Mouse (Mus musculus) bone marrow, adult 2 months (tissue): ENCODE results near the gene Bloc1s5. TPM values are rescaled to one million over a fixed set of nuclear protein-coding genes. Genes with fewer than 3 reads are reported as not detected.

Experiments used
- H3K27ac ChIP-seq: fragments of 200-500 bp; 2 replicates; pipeline ENCODE4 v1.5.1; 2012; ENCODE audit warnings: low read depth, mild to moderate bottlenecking, control low read depth, inconsistent platforms, low read length; ENCODE audit not compliant: control insufficient read depth, poor library complexity, insufficient read depth
- H3K4me1 ChIP-seq: fragments of 200-500 bp; 2 replicates; pipeline ENCODE4 v1.6.1; 2011; ENCODE audit warnings: low read length; ENCODE audit not compliant: control insufficient read depth, insufficient read depth
- H3K4me3 ChIP-seq: fragments of 200-500 bp; replicated peaks from 2 replicates; pipeline ENCODE3; 2011; ENCODE audit warnings: mild to moderate bottlenecking, low read depth, low read length, control low read depth; ENCODE audit not compliant: control insufficient read depth
- CTCF ChIP-seq: fragments of 200-500 bp; IDR thresholded peaks from 2 replicates; pipeline ENCODE4 v1.5.1; 2011; ENCODE audit warnings: low read length, control low read depth; ENCODE audit not compliant: control insufficient read depth, insufficient read depth
- POLR2A ChIP-seq: fragments of 200-500 bp; IDR thresholded peaks from 2 replicates; pipeline ENCODE4 v1.6.1; 2011; ENCODE audit warnings: low read depth, mild to moderate bottlenecking, control low read depth, low read length, borderline replicate concordance; ENCODE audit not compliant: control insufficient read depth
- WGBS: fragments of 180-500 bp; shearing (Covaris S2); methylation state at CpG from one replicate; pipeline ENCODE4 v1.1.7; 2018; 5-methylcytosine and 5-hydroxymethylcytosine counted together
- polyA plus RNA-seq: library from polyadenylated mRNA; stranded (reverse); fragments of >200 nt; gene quantifications from 2 replicates; pipeline ENCODE4 v1.2.4, GENCODE M21; 2011; ENCODE audit warnings: low replicate concordance; ENCODE audit not compliant: missing spikeins, insufficient read depth, insufficient read length

Bloc1s5 gene
- polyA plus RNA-seq, 1 experiment = 5.0 TPM

DNA sequence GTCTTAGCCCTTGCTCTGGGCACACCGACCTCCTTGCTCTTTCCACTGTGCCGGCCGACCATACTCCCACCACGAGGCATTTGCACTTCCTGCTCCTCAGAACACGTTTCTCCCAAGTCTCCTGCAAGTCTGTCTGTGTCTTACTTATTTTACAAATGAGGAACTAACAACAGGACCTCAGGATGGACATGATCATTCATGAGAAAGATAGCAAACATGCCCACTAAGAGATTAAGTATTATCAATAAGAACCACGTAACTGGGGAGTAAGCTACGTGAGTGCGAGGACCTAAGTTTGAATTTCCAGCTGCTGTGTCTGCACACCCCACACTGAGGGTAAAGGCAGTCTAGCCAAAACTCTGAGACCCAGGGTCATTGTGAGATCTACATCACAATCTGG is 21.3 kb downstream of the Bloc1s5 start:
- 37% methylated on average over 8 of the region's 8 CpGs for WGBS
- TF ChIP-seq CTCF (no peak), POLR2A (no peak)
- Histone ChIP-seq H3K4me3 (no peak overlapping the region), H3K4me1 (no peaks in the 10 kb centered on the region), H3K27ac (no peak overlapping the region)

DNA sequence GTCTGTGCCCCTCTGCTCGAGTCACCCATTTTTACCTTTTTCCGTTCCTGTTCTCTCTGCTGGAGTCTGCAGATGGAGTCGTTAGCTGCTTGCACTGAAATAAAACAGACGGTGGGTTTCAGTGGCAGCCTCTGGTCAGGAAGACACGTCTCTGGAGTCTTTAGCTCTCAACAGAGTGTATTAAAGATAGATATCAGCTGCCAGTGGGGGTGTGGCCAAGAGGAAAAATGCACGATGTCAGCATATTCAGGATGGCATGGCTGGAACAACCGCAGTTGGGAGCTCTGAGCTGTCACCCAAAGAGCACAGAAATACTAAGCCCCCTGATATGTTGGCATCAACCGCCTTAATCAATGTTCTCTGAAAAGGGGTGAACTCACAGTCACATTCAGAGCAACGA is 22.3 kb downstream of the Bloc1s5 start:
- TF ChIP-seq POLR2A = no peak
- TF ChIP-seq CTCF = no peak
- 93% methylated on average over 9 of the region's 9 CpGs for WGBS
- H3K4me1 ChIP-seq = no peaks in the 10 kb centered on the region
- no peak overlapping the region for H3K4me3 ChIP-seq
- H3K27ac ChIP-seq = no peak overlapping the region

DNA sequence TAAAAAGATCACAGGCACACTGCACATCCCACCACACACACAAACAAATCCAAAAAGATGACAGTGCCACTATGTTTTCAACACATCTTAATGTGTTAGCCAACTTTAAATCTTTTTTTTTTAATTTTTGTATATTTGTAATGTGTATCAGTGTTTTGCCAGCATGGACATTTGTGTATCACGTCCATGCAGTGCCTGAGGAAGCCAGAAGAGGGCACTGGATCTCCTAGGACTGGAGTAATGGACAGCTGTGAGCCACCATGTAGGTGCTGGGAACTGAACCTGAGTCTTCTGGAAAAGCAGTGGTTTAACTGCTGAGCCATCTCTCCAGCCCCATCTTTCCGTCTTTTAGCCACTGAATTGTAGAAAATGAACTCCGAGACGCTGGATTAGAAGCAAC is 22.7 kb downstream of the Bloc1s5 start:
- TF ChIP-seq POLR2A (no peak), CTCF (0 out of 2 replicates have a peak, but pooled peaks have one; percentile 13)
- Histone ChIP-seq H3K4me3 (no peak overlapping the region), H3K27ac (no peak overlapping the region), H3K4me1 (no peaks in the 10 kb centered on the region)
- 90% methylated on average over 4 of the region's 4 CpGs for WGBS

DNA sequence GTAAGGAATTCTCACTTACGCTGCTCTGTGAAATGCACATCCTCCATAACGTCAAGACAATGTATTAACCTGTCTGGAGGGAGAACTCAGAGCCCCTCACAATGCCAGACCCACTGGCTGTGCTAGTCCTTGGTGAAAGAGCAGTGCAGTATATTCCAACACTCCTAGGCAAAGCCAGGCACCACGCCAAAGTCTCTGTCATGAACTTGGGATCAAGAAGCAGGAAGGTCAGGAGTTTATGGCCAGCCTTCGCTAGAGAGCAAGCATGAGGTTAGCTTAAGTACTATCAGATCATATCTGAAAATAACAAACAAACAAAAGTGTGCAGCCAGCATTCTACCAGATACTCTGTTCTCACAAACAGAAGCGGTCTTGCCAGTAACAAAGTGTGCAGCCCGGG is 24.6 kb downstream of the Bloc1s5 start:
- no peaks in the 10 kb centered on the region for H3K4me1 ChIP-seq
- WGBS = 81% methylated on average over 6 of the region's 6 CpGs
- H3K27ac ChIP-seq = no peak overlapping the region
- TF ChIP-seq CTCF (no peak), POLR2A (no peak)
- H3K4me3 ChIP-seq = no peak overlapping the region

DNA sequence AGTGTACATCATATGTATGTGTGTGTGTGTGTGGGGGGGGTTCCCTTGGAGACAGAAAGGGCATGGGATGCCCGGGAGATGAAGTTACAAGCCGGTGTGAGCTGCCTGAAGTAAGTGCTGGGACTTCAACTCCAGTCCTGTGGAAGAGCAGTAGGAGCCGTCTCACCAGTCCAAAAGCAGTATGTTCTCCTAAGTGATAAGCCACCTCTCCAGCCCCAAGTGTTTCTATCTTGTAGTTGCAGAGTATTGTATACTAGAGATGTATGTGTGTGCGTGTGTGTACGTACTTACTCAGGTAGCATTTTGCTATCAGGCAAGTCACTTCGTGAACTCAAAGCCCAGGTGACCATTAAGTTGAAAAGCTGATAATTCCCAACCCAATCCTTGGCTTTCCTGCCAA is 27.8 kb downstream of the Bloc1s5 start:
- Histone ChIP-seq H3K27ac (no peak overlapping the region), H3K4me3 (no peak overlapping the region), H3K4me1 (no peaks in the 10 kb centered on the region)
- TF ChIP-seq CTCF (no peak), POLR2A (no peak)
- WGBS = 73% methylated on average over 6 of the region's 6 CpGs

DNA sequence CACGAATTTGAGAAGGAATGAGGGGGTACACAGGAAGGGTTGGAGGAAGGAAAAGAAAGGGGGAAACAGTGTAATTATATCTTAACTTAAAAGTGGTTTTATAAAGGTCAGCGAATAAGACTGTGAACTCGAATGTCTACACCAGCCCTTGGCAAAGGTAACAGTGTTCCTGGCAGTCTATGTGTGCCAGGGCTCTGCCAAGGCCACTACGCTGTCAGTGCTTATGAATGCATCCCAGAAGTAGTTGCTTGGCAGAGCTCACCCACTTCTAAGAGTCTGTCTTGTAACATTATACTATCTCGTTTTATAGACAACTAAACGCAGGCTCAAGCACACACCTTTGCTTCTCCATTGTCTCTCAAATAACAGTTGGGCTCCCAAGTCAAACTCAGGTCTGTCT is 29.6 kb downstream of the Bloc1s5 start:
- 79% methylated on average over 6 of the region's 6 CpGs for WGBS
- no peak overlapping the region for H3K4me3 ChIP-seq
- H3K4me1 ChIP-seq = no peaks in the 10 kb centered on the region
- TF ChIP-seq POLR2A (no peak), CTCF (no peak)
- H3K27ac ChIP-seq = no peak overlapping the region

DNA sequence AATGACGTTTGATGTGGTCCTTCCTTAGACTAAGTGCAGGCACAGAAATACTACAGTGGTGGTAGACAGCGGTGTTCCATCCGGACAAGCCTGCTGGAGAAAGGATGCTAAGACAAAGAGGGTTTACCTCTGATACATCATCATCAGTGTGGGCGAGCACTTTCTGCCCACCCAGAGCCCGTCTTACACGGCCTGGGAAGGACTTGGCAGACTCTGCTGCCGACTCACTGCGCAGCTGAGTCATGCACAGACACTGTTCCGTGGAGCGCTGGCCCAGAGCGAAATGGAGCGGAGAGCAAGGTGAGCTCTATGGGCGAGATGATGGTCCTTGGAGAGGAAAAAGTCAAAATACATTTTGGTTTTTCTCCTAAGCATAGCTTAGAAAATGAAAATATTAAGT is 31.9 kb downstream of the Bloc1s5 start:
- H3K4me1 ChIP-seq = no peaks in the 10 kb centered on the region
- TF ChIP-seq CTCF (no peak), POLR2A (no peak)
- no peak overlapping the region for H3K27ac ChIP-seq
- 88% methylated on average over 13 of the region's 13 CpGs for WGBS
- no peak overlapping the region for H3K4me3 ChIP-seq

DNA sequence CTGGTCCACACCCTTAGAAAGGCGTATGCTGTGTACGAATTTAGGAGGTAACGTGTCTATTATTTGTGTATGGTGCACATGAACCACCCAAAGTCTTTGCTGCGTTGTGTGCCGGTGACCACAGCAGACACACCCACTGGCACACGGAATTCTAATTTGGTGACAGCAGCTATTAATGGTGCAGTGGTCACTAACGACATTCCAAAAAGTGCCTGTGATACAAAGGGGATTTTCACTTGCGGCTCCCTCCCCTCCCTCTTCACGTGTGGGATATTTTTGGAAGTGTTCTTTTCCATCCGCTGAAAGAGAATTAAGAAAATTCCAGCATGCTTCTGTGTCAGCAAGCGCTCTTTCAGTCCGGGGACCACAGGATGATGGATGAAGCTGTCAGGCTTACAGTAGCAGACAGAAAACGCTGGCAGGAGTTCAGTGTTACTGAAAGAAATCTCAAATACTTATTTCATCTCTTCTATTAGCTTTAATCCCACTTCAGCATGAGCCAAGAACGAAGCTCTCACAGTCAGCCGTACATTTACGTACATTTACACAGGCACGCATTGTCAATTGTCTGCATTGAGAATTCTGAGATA is 32.6 kb downstream of the Bloc1s5 start:
- 90% methylated on average over 17 of the region's 17 CpGs for WGBS
- TF ChIP-seq POLR2A = no peak
- no peak for TF ChIP-seq CTCF

DNA sequence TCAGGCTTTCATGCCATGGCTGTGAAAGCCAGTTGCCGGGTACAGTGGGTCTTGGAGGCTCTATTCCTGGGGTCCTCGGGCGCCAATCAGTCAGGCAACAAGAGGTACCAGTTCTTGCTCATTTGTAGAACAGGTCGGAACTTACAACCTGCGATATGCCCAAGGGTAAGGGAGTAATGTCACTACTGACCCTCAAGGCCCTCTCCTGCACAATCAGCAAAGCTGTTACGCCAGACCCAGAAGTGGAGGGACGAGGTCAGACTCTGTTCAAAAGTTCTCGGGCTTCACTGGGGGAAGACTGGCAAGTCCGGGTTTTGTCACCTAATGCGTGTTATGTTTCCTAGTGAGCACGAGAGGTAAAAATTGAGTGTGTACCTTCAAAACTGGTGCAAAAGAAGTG is 34.1 kb downstream of the Bloc1s5 start:
- no peaks in the 10 kb centered on the region for H3K4me1 ChIP-seq
- WGBS = 89% methylated on average over 11 of the region's 11 CpGs

More for the DNA sequence above, 32.6 kb downstream of the Bloc1s5 start:
- no peak overlapping the region for H3K27ac ChIP-seq
- H3K4me1 ChIP-seq = no peaks in the 10 kb centered on the region
- no peak overlapping the region for H3K4me3 ChIP-seq

More for the DNA sequence above, 34.1 kb downstream of the Bloc1s5 start:
- TF ChIP-seq POLR2A = no peak
- TF ChIP-seq CTCF = no peak
- Histone ChIP-seq H3K4me3 (no peak overlapping the region), H3K27ac (no peak overlapping the region)
